Comparison of ENCODE assay signal across 16 mouse cellular contexts in the genomic region with DNA sequence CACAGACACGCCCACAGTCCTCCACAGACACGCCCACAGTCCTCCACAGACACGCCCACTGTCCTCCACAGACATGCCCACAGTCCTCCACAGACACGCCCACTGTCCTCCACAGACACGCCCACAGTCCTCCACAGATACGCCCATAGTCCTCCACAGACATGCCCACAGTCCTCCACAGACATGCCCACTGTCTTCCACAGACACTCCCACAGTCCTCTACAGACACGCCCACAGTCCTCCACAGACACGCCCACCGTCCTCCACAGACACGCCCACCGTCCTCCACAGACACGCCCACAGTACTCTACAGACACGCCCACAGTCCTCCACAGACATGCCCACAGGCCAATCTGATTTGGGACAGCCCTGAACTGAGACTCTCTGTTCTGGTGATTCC.
"Had no signal": no experiment of that assay in that cellular context is flagged by ENCODE, and none has a peak within 500 bp of the region (broad histone marks: within the 10 kb centered on the region; RNA-seq: fewer than 3 reads in every experiment).

No protein-coding gene starts in this region.

- H3K4me2 ChIP-seq: limb, embryonic 12.5 days; stomach, embryonic 15.5 days had no signal

- DNase-seq: kidney, adult 8-10 months; kidney, postnatal 36 days; lung, adult 2 months; lung, postnatal 4 days; midbrain, embryonic 14.5 days; right cerebral cortex, postnatal 14 days; thymus, adult 2 months; thymus, postnatal 25 days had no signal

- H3K27ac ChIP-seq: kidney, postnatal 0 days; layer of hippocampus, adult 2 months; limb, embryonic 12.5 days; midbrain, embryonic 10.5 days; stomach, embryonic 15.5 days had no signal

- H3K36me3 ChIP-seq: limb, embryonic 12.5 days; midbrain, embryonic 10.5 days; stomach, embryonic 15.5 days had no signal

- H3K4me3 ChIP-seq: layer of hippocampus, adult 2 months; limb, embryonic 12.5 days; midbrain, embryonic 10.5 days; myocyte; stomach, embryonic 15.5 days had no signal

- H3K9me3 ChIP-seq: limb, embryonic 12.5 days; midbrain, embryonic 10.5 days; stomach, embryonic 15.5 days had no signal

- H3K27me3 ChIP-seq: limb, embryonic 12.5 days; stomach, embryonic 15.5 days had no signal

- H3K4me1 ChIP-seq: limb, embryonic 12.5 days; midbrain, embryonic 10.5 days; stomach, embryonic 15.5 days had no signal

- ATAC-seq: intestine, postnatal 0 days; lung, postnatal 0 days had no signal

- H3K9ac ChIP-seq: limb, embryonic 12.5 days; stomach, embryonic 15.5 days had no signal
